Mouse (Mus musculus): Measurements from ENCODE around the gene Strc.
A peak's percentile ranks its signal among the peaks of the same experiment; 100 is the strongest.

Gene Strc

DNA sequence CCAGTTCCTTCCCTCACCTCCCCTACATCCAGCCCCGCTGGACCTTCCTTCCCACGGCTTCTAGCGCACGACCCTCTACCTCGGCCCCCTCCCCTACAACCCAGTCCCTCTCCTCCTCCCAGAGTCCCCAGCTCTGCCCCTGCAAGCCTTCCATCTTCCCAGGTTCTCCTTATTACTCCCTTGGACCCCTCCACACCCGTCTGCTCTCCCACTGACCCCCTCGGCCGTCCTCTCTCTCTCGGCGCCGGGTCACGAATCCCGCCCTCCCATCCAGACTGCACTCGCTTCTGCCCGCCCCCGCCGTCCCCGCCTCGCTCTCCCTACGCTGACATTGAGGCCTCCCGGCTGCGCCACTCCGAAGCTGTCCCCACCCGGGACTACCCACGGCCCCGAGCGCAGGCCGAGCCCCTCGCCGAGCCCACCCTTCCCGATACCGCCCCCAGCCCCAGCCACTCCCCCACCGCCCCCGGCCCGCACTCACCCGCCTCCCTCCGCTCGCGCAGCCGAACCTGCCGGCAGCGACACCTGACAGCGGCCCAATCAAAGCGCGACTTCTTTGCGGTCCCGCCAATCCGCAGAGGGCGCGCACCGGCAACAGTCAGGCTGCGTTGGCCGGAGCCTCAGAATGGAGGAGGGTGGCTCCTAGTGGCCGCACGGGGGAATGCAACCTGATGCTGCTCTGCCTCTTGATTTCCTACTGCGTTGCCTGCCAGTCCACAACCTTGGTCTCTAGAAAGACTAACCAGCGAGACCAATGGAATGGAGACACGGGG, 32.0 kb downstream of the Strc start, which contains the start of gene Ppip5k1:
Ppip5k1 (minus strand) TSS at position 577 of the 773 bp plus-strand sequence.
- peak; percentile 93 to 98 for DNase-seq (ENCODE audit: low spot score in 2 of 2)

DNA sequence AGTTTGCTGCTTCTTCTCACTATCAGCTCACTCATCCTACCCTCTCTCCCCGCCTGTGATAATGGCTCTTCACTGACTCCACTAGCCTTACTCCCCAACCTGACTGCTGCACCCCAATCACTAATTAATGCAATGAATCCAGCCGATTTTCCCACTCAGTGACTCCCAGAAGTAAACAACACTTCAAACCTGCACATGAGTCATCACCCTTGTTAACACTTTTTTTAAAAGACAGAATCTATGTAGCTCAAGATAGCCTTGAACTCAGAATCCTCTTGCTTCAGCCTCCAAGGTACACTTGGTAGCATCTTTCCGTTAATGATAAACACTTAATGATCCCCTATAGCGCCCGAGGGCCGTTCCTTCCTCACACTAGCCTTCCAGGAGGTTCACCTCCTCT, 32.6 kb downstream of the Strc start:
- DNase-seq (ENCODE audit: low spot score in 2 of 2), result no peak

DNA sequence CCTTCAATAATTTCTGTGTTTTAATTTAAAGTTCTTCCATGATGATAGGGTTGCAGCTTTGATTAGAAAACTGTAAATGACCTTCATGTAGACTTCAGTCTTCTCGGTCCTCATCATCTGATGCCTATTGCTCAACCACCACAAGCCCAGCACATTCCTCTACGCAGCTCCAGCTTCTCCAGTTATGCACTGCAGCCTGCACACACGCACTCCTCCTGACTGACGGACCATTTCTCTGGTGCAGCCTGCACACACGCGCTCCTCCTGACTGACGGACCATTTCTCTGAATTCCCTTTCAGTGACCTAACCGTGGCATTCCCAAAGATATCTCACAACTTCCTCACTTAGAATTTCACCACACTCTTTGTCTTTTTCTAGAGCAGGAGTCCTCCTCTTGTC, 33.8 kb downstream of the Strc start:
- no peak for DNase-seq (ENCODE audit: low spot score in 2 of 2)

DNA sequence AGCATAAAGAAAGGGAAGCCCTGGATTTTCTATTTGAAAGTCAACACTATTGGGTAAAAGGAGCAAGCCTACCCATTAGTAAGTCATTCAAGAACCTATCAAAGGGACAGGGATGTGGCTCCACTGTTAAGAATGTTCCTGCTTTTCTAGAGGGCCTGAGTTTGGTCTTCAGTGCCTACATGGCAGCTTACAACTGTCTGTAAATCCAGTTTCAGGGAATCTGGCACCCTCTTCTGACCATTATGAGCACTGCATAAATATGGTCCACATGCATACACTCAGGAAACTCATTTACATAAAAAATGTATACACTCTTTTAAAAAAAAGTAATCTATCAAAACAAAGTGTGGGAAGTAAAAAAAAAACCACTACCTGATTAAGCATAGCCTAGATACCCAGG, 47.9 kb downstream of the Strc start:
- no peak for DNase-seq (ENCODE audit: low spot score in 2 of 2)

DNA sequence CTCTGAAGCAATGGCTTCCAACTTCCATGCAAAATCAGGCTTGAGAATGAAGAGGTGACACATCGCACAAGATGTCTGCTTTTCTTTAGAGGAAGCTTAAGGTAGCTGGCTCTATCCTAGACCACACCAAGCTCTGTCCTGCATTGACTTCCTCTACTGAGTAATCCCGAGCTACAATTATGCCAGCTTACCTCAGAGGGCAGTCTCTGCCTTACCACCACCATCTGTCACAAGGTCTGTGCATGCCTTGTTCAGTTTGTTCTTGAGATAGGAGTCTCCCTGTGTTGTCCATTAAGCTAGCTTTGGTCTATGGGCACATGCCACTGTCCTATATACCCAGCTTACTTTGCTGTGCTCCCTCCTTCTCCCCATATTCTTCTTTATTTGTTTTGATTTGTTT, 57.5 kb downstream of the Strc start:
- no peak for DNase-seq (ENCODE audit: low spot score in 2 of 2)

DNA sequence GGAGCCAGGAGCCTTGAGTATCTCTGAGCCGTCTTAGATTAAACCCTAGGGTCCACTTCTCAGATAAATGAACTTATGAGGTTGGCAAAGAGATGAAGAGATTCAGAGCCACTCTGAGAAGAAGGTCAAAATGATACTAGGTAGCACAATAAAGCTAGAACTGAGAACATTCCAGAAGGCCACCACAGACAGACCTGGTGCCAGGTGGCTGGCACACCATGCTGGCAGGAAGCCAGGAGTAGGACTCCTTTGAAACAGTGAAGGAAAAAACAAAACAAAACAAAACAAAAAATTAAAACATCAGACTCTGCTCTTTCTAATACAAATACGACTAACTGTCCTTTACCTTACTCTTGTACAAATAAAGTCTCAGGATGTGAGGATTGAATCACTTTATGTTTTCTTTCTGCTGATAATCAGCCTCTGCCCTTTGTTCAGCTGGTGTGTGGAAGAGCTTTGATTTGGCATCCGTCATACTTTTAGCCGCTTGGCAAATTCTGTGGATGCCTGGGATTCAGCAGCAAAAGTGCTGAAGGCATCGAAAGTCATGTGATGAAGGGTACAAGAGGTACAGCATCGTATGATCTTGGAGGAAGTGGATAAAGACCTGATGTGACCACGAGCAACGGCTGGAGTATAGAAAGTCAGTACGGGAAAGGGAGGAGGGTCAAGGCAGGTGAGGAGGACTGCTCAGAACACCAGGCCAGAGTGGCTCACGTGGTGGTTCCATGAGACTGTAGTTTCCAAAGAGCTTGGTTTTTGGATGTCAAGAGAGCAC, 63.1 kb downstream of the Strc start:
- DNase-seq (ENCODE audit: low spot score in 2 of 2), result no peak

DNA sequence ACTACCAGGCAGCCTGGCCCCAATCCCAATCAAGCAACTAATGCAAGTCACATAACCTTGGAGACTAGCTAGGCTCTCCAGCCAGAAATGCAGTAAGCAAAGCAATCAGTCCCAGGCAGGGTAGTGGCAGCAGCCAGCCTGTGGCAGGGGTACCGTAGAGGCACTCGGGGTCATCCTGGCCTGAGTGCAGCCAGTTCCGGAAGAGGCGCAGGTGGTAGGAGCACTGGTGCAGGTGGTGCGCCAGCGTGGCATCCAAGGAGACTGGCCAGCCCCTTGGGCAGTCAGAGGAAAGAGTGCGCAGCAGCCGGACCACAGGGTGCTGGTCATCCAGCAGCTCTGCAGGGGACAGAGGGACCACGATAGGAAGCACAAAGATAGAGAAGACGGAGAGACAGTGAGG, 63.9 kb downstream of the Strc start:
- no peak for DNase-seq (ENCODE audit: low spot score in 2 of 2)

DNA sequence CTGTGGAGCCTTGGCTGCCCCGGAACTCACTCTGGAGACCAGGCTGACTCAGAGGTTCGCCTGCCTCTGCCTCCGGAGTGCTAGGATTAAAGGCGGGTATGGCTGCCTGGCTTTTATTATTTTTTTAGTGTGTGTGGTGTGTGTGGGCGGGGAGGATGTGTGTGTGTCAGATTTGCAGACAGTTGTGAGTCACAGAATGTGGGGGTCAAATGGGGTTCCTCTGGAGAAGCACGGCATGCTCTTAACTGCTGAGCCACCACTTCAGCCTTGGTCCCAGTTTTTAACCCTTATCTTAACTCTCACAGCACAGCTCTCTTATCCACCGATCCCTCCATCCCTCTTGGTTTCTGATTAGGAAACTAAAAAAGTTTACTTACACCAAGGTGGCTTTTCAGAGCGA, 70.7 kb downstream of the Strc start:
- no peak for DNase-seq (ENCODE audit: low spot score in 2 of 2)

Measured in spleen, postnatal 10 days (tissue).